Comparison of ENCODE assay signal across 50 mouse cellular contexts in the genomic region with DNA sequence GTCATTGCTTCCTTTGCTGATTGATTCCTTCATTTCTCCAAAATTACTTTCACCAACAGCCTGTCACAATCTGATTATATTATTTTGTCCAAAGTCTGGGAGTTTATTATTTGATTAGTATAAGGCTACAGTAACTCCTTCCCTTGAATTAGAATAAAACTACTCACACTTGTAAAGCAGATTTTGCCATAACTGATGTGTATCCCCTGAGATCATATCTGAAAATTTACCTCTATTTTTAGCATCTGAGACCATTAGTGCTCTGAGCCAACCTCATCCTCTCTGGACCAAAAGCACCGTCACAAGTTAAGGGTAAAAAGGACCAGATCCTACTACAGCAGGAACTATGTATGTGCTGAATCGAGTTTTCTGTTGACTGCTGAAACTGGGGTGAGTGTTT. TPM values are rescaled to one million over a fixed set of nuclear protein-coding genes. Genes with fewer than 3 reads are reported as not detected.
"Had no signal": no experiment of that assay in that cellular context is flagged by ENCODE, and none has a peak within 500 bp of the region (broad histone marks: within the 10 kb centered on the region; RNA-seq: fewer than 3 reads in every experiment).

Olfr653 (plus strand) TSS at position 301 of the 400 bp plus-strand sequence.

- H3K27me3 ChIP-seq: heart, embryonic 12.5 days; heart, embryonic 13.5 days; heart, embryonic 15.5 days; hindbrain, embryonic 12.5 days; hindbrain, embryonic 13.5 days; hindbrain, embryonic 15.5 days; intestine, embryonic 15.5 days; kidney, embryonic 15.5 days had no signal

- H3K9me3 ChIP-seq: heart, embryonic 10.5 days; heart, embryonic 12.5 days; heart, embryonic 13.5 days; heart, embryonic 15.5 days; hindbrain, embryonic 10.5 days; hindbrain, embryonic 12.5 days; hindbrain, embryonic 13.5 days; hindbrain, embryonic 15.5 days; intestine, embryonic 15.5 days; kidney, embryonic 15.5 days had no signal

- DNase-seq: heart, postnatal 10 days; heart, postnatal 14 days; heart, postnatal 36 days; heart, postnatal 4 days; kidney, adult 11 months; kidney, adult 18-20 months; kidney, adult 2 months; kidney, adult 8-10 months; kidney, adult 9 months; kidney, postnatal 10 days; kidney, postnatal 14 days; kidney, postnatal 25 days; kidney, postnatal 36 days; kidney, postnatal 4 days; layer of hippocampus, adult 9-11 months; layer of hippocampus, postnatal 36 days had no signal

- H3K36me3 ChIP-seq: heart, embryonic 10.5 days; heart, embryonic 12.5 days; heart, embryonic 13.5 days; heart, embryonic 15.5 days; hindbrain, embryonic 10.5 days; hindbrain, embryonic 12.5 days; hindbrain, embryonic 13.5 days; hindbrain, embryonic 15.5 days; intestine, embryonic 15.5 days; kidney, embryonic 15.5 days had no signal

- H3K27ac ChIP-seq: heart, embryonic 10.5 days; heart, embryonic 13.5 days; heart, embryonic 15.5 days; hindbrain, embryonic 10.5 days; hindbrain, embryonic 12.5 days; hindbrain, embryonic 13.5 days; hindbrain, embryonic 14.5 days; hindbrain, embryonic 15.5 days; hindbrain, postnatal 0 days; intestine, embryonic 15.5 days; kidney, embryonic 15.5 days; kidney, postnatal 0 days; layer of hippocampus, adult 2 months had no signal

- H3K9ac ChIP-seq: heart, embryonic 12.5 days; heart, embryonic 13.5 days; heart, embryonic 15.5 days; hindbrain, embryonic 12.5 days; hindbrain, embryonic 13.5 days; hindbrain, embryonic 14.5 days; hindbrain, embryonic 15.5 days; intestine, embryonic 15.5 days; kidney, embryonic 15.5 days had no signal

- H3K4me2 ChIP-seq: heart, embryonic 11.5 days; heart, embryonic 12.5 days; heart, embryonic 13.5 days; heart, embryonic 15.5 days; hindbrain, embryonic 12.5 days; hindbrain, embryonic 13.5 days; hindbrain, embryonic 14.5 days; hindbrain, embryonic 15.5 days; intestine, embryonic 15.5 days; kidney, embryonic 15.5 days had no signal

- H3K4me3 ChIP-seq: heart, embryonic 10.5 days; heart, embryonic 12.5 days; heart, embryonic 13.5 days; heart, embryonic 15.5 days; hindbrain, embryonic 10.5 days; hindbrain, embryonic 12.5 days; hindbrain, embryonic 13.5 days; hindbrain, embryonic 15.5 days; intestine, embryonic 15.5 days; kidney, embryonic 15.5 days; layer of hippocampus, adult 2 months had no signal

- H3K4me1 ChIP-seq: heart, embryonic 10.5 days; heart, embryonic 12.5 days; heart, embryonic 13.5 days; heart, embryonic 15.5 days; hindbrain, embryonic 10.5 days; hindbrain, embryonic 12.5 days; hindbrain, embryonic 13.5 days; hindbrain, embryonic 15.5 days; intestine, embryonic 15.5 days; kidney, embryonic 15.5 days had no signal

- ATAC-seq: hindbrain, embryonic 16.5 days; hindbrain, postnatal 0 days; inflammation-experienced regulatory T-cells, adult 6 months; intestine, embryonic 15.5 days; intestine, embryonic 16.5 days; intestine, postnatal 0 days had no signal

RNA-seq across cellular contexts. Expression of gene Olfr653, which starts in this region (rescaled TPM):
- total RNA-seq: heart, postnatal 10 days; heart, postnatal 14 days; heart, postnatal 25 days; heart, postnatal 36 days; heart, postnatal 4 days; hematopoietic stem cell, adult 5-6 weeks; hindbrain, postnatal 0 days; layer of hippocampus, adult 18-20 months; layer of hippocampus, adult 2 months; layer of hippocampus, adult 8-10 months; layer of hippocampus, postnatal 10 days; layer of hippocampus, postnatal 14 days; layer of hippocampus, postnatal 25 days; layer of hippocampus, postnatal 36 days had no signal
- polyA plus RNA-seq: heart, embryonic 10.5 days; heart, embryonic 11.5 days; heart, embryonic 12.5 days; heart, embryonic 13.5 days; heart, embryonic 14.5 days; heart, embryonic 15.5 days; heart, embryonic 16.5 days; heart, postnatal 0 days; hindbrain, embryonic 10.5 days; hindbrain, embryonic 11.5 days; hindbrain, embryonic 12.5 days; hindbrain, embryonic 13.5 days; hindbrain, embryonic 15.5 days; hindbrain, embryonic 16.5 days; hindbrain, postnatal 0 days; inflammation-experienced regulatory T-cells, adult 6 months; intestine, embryonic 14.5 days; intestine, embryonic 15.5 days; intestine, embryonic 16.5 days; intestine, postnatal 0 days; kidney, adult 2 months; kidney, embryonic 14.5 days; kidney, embryonic 15.5 days; kidney, embryonic 16.5 days; kidney, postnatal 0 days; large intestine, adult 2 months had no signal
